Comparison of ENCODE assay signal across 8 mouse cellular contexts in the genomic region with DNA sequence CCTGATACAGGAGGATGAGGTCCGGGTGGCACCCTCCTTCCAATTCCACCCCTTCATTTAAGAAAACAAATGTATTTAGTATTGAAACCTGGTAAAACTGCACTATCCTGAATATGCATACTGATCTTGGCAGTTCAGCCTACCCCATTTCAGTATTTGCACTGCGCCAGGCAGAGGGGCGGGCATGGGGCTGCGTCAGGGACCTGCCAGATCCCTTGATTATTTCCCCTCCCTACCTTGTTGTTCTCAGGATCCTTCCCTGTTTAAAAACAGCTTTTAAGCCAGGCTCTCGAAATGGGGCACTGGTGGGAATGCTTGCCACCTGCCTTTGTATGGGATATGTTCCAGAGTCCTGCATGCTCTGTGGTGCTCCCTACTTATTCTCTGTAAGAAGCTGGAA. TPM values are rescaled to one million over a fixed set of nuclear protein-coding genes. Genes with fewer than 3 reads are reported as not detected.
DNase-seq lines count a peak whose midpoint lies in the region; ATAC-seq and TF ChIP-seq lines count a peak whose summit lies in the region.

No protein-coding gene starts in this region.

- 22% methylated on average over 5 of the region's 5 CpGs for WGBS in forebrain, embryonic 14.5 days
- WGBS in liver, embryonic 15.5 days (ENCODE audit: insufficient replicate concordance), result 53% methylated on average over 5 of the region's 5 CpGs

- H3K36me3 ChIP-seq in C2C12 (ENCODE audit: control insufficient read depth, insufficient read depth), result no peaks in the 10 kb centered on the region
- H3K36me3 ChIP-seq in forebrain, embryonic 14.5 days (ENCODE audit: control insufficient read depth, insufficient read depth, low read length), result no peaks in the 10 kb centered on the region
- H3K36me3 ChIP-seq in liver, embryonic 15.5 days (replicated peaks), result no peaks in the 10 kb centered on the region

- H3K27ac ChIP-seq in gastrocnemius, adult 2 months, result peak overlapping the region; percentile 87
- H3K27ac ChIP-seq in forebrain, embryonic 14.5 days (ENCODE audit: low read depth, low read length), result no peak overlapping the region
- H3K27ac ChIP-seq in liver, embryonic 15.5 days (replicated peaks), result no peak overlapping the region

- peak overlapping the region; percentile 95 for H3K4me3 ChIP-seq in gastrocnemius, adult 2 months
- peak overlapping the region; percentile 89 for H3K4me3 ChIP-seq in C2C12 (ENCODE audit: insufficient read depth, poor library complexity, severe bottlenecking)
- H3K4me3 ChIP-seq in forebrain, embryonic 14.5 days (ENCODE audit: low read depth, low read length), result peak overlapping the region; percentile 72
- H3K4me3 ChIP-seq in liver, embryonic 15.5 days (replicated peaks), result peak overlapping the region; percentile 69

- no peak for DNase-seq in gastrocnemius, adult 2 months
- no peak for DNase-seq in gastrocnemius, adult 18-20 months (ENCODE audit: low spot score)
- DNase-seq in forebrain, embryonic 14.5 days (ENCODE audit: low spot score), result peak; percentile 11
- DNase-seq in embryo, embryonic 11 days, result no peak
- DNase-seq in gastrocnemius, postnatal 14 days, result no peak
- DNase-seq in adipocyte (ENCODE audit: low spot score), result no peak

- intact Hi-C loops in gastrocnemius, adult 2 months (cut with DNase I), result loop anchor here (5.0 kb wide), 5 partner anchors 40 to 140 kb away; no protein-coding TSS in a partner anchor
- intact Hi-C loops in gastrocnemius, postnatal 14 days (cut with DNase I; ENCODE audit: low total_unique reads), result loop anchor here (5.0 to 10.0 kb wide), 2 partner anchors 80 to 338 kb away; no protein-coding TSS in a partner anchor

- H3K9me3 ChIP-seq in forebrain, embryonic 14.5 days (replicated peaks; ENCODE audit: control insufficient read depth, low read length), result no peaks in the 10 kb centered on the region
- no peaks in the 10 kb centered on the region for H3K9me3 ChIP-seq in liver, embryonic 15.5 days (replicated peaks)

- peaks cover 17% of the 10 kb centered on the region for H3K4me1 ChIP-seq in forebrain, embryonic 14.5 days (ENCODE audit: control insufficient read depth, insufficient read depth, low read length)
- peaks cover 48% of the 10 kb centered on the region for H3K4me1 ChIP-seq in liver, embryonic 15.5 days (replicated peaks)

- H3K9ac ChIP-seq in forebrain, embryonic 14.5 days (ENCODE audit: low read length), result peak overlapping the region; percentile 80
- peak overlapping the region; percentile 53; the same call in 1 of the 2 replicates for H3K9ac ChIP-seq in liver, embryonic 15.5 days

- H3K79me2 ChIP-seq in C2C12 (ENCODE audit: control insufficient read depth, insufficient read depth), result peaks cover 68% of the 10 kb centered on the region

- H3K79me3 ChIP-seq in C2C12 (ENCODE audit: low read depth), result peaks cover 63% of the 10 kb centered on the region

- H3ac ChIP-seq in C2C12 (ENCODE audit: control insufficient read depth, insufficient read length, low read depth), result peak overlapping the region; percentile 91

- TF ChIP-seq CTCF in gastrocnemius, adult 2 months (IDR thresholded peaks at IDR 0.05), result no peak
- TF ChIP-seq CTCF in C2C12 (IDR thresholded peaks at IDR 0.05; ENCODE audit: control insufficient read depth, insufficient read depth, insufficient read length), result no peak

- H3K27me3 ChIP-seq in C2C12 (ENCODE audit: control insufficient read depth, insufficient read depth, insufficient read length), result no peaks in the 10 kb centered on the region
- H3K27me3 ChIP-seq in forebrain, embryonic 14.5 days (replicated peaks; ENCODE audit: control insufficient read depth, insufficient read depth, low read length), result no peaks in the 10 kb centered on the region
- peaks cover 30% of the 10 kb centered on the region for H3K27me3 ChIP-seq in liver, embryonic 15.5 days

- ATAC-seq in forebrain, embryonic 14.5 days, result no peak
- no peak for ATAC-seq in liver, embryonic 15.5 days (ENCODE audit: insufficient read depth)

- H3K4me2 ChIP-seq in forebrain, embryonic 14.5 days (ENCODE audit: low read length), result peak overlapping the region; percentile 93
- H3K4me2 ChIP-seq in liver, embryonic 15.5 days, result peak overlapping the region; percentile 86

TF ChIP-seq in C2C12, 6 proteins besides CTCF, POLR2A, EP300 and RAD21:
- no peak for TF ChIP-seq MYOD1 (IDR thresholded peaks at IDR 0.05; ENCODE audit: control insufficient read depth, insufficient read length, low read depth)
- TF ChIP-seq MYOG (IDR thresholded peaks at IDR 0.05; ENCODE audit: control insufficient read depth, extremely low read depth, insufficient read length), result no peak
- no peak for TF ChIP-seq MAX (IDR thresholded peaks at IDR 0.05)
- TF ChIP-seq USF1 (IDR thresholded peaks at IDR 0.05; ENCODE audit: low read depth), result no peak
- TF ChIP-seq CEBPB (IDR thresholded peaks at IDR 0.05; ENCODE audit: low read depth), result no peak
- TF ChIP-seq FOSL1 (IDR thresholded peaks at IDR 0.05; ENCODE audit: insufficient read depth, low read length, poor library complexity, severe bottlenecking), result no peak

RNA-seq across cellular contexts. Expression of a gene that starts 1.7 kb away (rescaled TPM):
- 10 to 100 TPM in 1 of 2 experiments, 1 to 10 TPM in 1; 4.8 to 10.3 TPM for total RNA-seq in gastrocnemius, adult 2 months (2021)
- 1 to 10 TPM; 6.0 to 6.4 TPM for total RNA-seq in gastrocnemius, adult 18-20 months (2021)
- 114 TPM for polyA plus RNA-seq in C2C12 (2012; fragmentation: generic; extraction: Trizol)
- 33.3 and 40.0 TPM in 2 replicates for polyA plus RNA-seq in forebrain, embryonic 14.5 days (2014; fragmentation: Nextera tagmentation; extraction: Ambion mirVana)
- polyA plus RNA-seq in liver, embryonic 15.5 days (2015; fragmentation: Nextera tagmentation; extraction: Ambion mirVana), result 20.3 and 22.2 TPM in 2 replicates
- total RNA-seq in gastrocnemius, postnatal 14 days (2021), result 10 to 100 TPM; 11.6 to 17.7 TPM
